Mouse (Mus musculus): ENCODE data around the gene Fanca.

Fanca gene

DNA sequence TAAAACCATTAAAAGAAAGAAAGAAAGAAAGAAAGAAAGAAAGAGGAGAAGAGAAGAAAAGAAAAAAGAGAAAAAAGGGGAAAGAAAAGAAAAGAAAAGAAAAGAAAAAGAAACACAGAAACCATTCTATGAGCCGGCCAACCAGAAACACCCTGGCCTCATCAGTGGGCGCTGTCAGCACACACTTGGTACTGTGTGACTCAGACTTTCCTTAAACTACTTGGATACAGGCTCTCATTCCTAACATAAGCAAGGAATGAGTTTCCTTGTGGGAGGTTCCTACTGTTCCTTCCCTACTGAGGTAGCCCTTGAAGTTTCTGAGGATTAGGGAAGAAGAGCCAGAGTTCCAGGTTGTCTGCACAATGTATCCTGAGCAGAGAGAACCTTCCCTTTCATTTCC is 12.9 kb upstream of the Fanca start:
- DNase-seq (ENCODE audit: low spot score in 2 of 2), result no peak

- no peak for DNase-seq (ENCODE audit: low spot score in 2 of 2)
Observed at GRCm38 (mm10) chr8:123330701-123331100, 12.3 kb upstream of the Fanca start.

DNA sequence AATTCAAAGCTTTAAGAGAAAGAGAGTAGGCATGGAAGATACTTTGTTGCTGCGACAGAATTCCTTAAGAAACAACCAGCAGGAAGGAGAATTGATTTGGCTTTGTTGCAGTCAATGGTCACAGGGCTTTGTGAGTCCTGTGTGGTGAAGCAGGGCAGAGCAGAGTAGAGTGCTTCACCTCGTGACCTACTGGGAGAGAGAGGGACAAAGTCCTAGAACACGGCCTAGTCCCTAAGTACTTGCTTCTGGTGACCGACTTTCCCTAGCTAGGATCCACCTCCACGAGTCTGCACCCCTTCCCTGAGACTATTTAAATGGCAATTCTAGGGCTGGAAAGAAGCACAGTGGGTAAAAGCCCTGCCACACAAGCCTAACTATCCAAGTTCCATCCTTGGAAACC is 11.6 kb upstream of the Fanca start:
- no peak for DNase-seq (ENCODE audit: low spot score in 2 of 2)

GRCm38 (mm10) chr8:123329350-123329749 is 11.0 kb upstream of the Fanca start:
- no peak for DNase-seq (ENCODE audit: low spot score in 2 of 2)

DNA sequence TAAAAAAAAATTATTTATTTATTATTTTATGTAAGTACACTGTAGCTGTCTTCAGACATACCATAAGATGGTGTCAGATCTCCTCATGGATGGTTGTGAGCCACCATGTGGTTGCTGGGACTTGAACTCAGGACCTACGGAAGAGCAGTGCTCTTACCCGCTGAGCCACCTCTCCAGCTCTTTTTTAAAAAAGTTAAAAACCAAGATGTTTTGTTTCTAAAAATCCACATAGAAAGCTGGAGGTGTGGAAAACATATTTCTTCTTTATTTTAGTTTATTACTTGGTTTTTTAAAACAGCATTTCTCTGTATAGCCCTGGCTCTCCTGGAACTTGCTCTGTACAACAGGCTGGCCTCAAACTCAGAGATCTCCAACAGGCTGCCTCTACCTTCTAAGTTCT is 10.2 kb upstream of the Fanca start:
- DNase-seq (ENCODE audit: low spot score in 2 of 2), result no peak

DNA sequence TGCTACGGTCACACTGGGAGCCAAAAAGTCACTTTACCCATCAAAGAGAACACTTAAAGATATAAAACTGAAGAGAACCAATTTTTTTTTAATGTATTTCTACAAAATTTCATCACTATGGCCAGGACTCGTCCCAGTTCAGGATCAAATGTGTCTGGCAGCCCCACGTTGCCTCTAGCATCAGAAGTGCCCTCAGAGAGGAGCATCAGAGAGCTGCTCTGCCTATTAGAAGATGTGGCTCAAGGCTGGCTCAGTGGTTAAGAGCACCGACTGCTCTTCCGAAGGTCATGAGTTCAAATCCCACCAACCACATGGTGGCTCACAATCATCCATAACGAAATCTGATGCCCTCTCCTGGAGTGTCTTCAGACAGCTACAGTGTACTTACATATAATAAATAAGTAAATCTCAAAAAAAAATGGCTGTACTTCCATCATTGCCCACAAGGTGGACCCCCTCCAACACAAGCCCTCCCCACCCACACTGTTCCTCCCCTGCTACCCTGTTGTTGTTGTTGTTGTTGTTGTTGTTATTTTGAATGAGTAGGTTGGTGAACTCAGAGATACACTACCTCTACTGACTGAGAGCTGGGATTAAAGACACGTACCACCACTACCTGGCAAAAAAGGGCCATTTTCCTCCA is 1.3 kb upstream of the Fanca start:
- DNase-seq (ENCODE audit: low spot score in 2 of 2), result peak; percentile 28 to 36

DNA sequence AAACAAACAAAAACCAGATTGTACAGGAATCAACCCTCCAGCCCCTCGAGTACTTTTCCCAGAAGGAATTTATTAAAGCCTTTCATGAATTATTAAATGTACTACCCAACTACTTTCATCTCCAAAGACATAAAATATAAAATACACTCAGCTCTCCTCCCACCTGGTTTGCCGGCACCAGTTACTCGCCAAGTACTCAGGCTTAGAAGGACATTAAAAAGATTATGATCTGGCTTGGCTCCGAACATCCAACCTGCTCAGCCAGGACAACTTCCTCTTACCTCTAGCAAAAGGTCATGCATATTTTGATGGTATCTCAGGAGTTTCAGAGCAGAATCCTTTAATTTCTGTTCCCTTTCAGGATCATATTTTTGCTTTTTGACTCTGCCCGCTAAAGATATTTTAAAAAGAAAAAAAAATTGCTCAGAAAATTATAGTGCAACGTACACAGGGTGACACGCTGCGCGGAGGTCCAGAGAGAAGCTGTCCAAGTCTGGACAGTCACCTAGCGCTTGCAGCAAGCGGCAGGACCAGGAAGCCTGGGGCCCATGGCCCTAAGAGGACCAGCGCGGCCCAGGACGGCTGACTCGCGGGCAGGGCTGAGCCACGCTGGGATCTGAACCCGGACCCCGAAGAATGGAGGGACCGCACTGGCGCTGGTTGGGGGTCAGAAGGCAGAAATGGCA is 452 bp downstream of the Fanca start:
- no peak for DNase-seq (ENCODE audit: low spot score in 2 of 2)

- DNase-seq (ENCODE audit: low spot score in 2 of 2), result no peak
Observed at GRCm38 (mm10) chr8:123308738-123309137, 9.6 kb downstream of the Fanca start.

DNA sequence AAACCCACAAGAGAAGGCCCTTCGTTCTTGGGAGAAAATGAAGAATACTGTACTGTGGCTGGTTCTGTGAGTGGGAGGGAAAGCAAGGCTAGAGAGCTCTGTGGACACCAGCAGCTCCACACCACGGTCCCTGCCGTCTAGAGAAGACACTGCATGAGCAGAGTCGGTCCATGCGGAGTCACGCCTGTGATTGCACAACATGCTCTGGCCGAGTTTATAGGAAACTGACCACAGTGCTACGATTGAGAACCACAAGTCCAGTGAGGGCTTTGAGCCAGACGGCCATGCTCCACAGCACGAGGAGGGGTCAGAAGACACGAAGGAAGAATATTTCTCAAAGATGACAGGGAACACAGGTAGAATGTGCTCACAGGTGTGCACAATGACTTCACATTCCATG is 20.1 kb downstream of the Fanca start:
- DNase-seq (ENCODE audit: low spot score in 2 of 2), result no peak

- DNase-seq (ENCODE audit: low spot score in 2 of 2), result no peak
Observed at GRCm38 (mm10) chr8:123292785-123293184, 25.6 kb downstream of the Fanca start.

GRCm38 (mm10) chr8:123292281-123292680 is 26.1 kb downstream of the Fanca start:
- DNase-seq (ENCODE audit: low spot score in 2 of 2), result no peak

- no peak for DNase-seq (ENCODE audit: low spot score in 2 of 2)
Observed at GRCm38 (mm10) chr8:123291716-123292115, 26.7 kb downstream of the Fanca start.

DNA sequence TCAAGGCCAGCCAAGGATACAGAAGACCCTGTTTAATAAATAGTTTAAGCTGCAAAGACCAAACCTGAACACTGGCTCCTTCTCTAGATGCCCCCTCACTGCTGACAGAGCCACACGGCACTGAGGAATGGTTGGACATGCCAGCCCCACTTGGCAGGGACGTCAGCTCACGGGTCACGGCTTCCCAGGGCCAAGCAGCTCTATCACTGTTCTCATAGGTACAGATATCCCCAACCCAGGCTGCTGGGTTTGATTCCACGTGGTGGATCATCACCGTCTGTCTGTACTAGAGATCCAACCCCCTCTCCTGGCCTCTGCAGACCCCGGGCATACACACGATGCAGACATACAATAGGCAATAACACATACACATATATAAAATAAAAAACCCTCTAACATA is 27.7 kb downstream of the Fanca start:
- no peak for DNase-seq (ENCODE audit: low spot score in 2 of 2)

GRCm38 (mm10) chr8:123290166-123290565 is 28.2 kb downstream of the Fanca start:
- DNase-seq (ENCODE audit: low spot score in 2 of 2), result peak in 1 of 2 experiments; percentile 25

DNA sequence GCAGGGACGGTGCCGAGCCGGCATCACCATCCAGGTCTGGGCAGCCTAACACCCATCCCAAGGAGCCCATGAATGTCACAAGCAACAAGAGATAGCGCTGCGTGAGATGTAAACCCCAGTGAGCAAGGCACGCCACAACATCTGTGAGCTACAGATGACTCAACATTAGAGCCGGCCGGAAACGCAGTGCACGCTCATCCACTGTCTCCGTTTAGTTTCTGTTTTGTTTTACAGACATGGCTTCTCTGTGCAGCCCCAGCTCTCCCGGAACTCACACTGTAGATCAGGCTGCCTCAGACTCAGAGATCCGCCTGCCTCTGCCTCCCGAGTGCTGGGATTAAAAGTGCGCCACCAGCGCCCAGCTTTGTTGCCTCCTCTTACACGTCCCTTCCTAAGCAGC is 31.0 kb downstream of the Fanca start:
- DNase-seq (ENCODE audit: low spot score in 2 of 2), result no peak

GRCm38 (mm10) chr8:123284493-123284892 is 33.9 kb downstream of the Fanca start:
- no peak for DNase-seq (ENCODE audit: low spot score in 2 of 2)

DNA sequence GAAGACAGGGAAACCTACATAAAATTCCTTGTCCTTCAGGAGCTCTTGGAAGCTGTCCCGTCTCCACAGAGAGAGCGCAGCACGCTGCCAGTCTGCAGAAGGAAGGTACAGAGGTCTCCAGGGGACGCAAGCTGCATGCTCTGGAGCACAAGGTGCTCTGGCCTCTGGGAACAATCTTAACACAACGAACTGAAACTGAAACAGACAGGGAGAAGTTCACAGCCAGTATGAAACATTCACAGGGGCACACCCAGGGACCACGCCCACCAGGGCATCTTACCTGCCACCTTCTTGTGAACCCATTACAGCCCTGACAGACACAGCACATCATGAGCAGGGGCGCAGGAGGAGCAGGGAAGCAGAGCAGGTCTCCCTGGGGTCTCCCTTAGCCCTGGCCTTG is 34.4 kb downstream of the Fanca start:
- DNase-seq (ENCODE audit: low spot score in 2 of 2), result peak; percentile 78 to 79

- DNase-seq (ENCODE audit: low spot score in 2 of 2), result peak; percentile 66 to 71
Observed at GRCm38 (mm10) chr8:123282994-123283393, 35.4 kb downstream of the Fanca start.

GRCm38 (mm10) chr8:123280302-123281094 is 37.9 kb downstream of the Fanca start:
- DNase-seq (ENCODE audit: low spot score in 2 of 2), result no peak

- DNase-seq (ENCODE audit: low spot score in 2 of 2), result no peak
Observed at GRCm38 (mm10) chr8:123279828-123280227, 38.5 kb downstream of the Fanca start.

DNA sequence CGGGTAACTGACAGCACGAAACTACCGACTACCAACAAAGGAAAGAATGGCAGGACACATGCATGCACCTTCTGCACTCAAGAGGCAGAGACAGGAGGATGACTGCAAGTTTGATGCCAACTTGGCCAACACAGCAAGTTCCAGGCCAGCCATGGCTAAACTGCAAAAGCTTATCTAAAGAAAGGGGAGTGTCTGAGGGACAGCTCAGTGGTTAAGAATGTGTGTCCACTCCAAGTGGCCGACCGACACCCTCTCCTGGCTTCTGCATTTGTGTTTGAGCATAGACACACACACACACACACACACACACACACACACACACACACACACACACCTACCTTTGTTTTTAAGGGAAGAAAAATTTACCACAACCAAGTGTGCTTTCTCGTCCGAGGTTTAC is 39.9 kb downstream of the Fanca start:
- DNase-seq (ENCODE audit: low spot score in 2 of 2), result no peak

- DNase-seq (ENCODE audit: low spot score in 2 of 2), result no peak
Observed at GRCm38 (mm10) chr8:123275096-123275495, 43.3 kb downstream of the Fanca start.

DNA sequence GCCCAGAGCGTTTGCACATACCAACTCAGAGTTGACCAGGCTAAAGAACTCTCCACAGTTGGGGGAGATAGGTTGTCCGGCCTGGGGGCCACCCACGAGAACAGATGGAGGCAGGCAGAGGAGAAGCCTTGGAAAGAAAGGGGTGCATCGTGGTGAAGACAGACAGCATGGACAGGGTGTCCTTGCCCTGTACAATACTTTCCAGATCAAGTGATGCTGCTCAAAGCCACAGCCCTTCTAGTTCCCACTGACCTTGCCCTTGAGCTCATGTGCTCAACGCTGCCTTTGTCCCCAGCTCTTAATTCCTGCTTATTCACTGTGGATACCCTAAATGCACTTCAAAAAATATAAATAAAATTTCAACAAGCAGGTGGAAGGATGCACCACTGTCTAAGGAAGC is 43.9 kb downstream of the Fanca start:
- DNase-seq (ENCODE audit: low spot score in 2 of 2), result no peak

All from spleen, postnatal 36 days (tissue).